Mouse (Mus musculus) left cerebral cortex, adult 18-20 months (tissue): ENCODE data around the gene Brms1l. TPM values are rescaled to one million over a fixed set of nuclear protein-coding genes. Genes with fewer than 3 reads are reported as not detected.
"Not testable (repeated sequence)": the region's sequence is repeated elsewhere in the genome, so short reads cannot be mapped to it uniquely, and the experiment has no call there.

Experiments used
- DNase-seq, 2 experiments: peaks; one replicate each; pipeline ENCODE4 v3.0.0; 2021 to 2022; ENCODE audit warnings: low spot score in 2 of 2, mixed read lengths in 1 of 2
- long read RNA-seq, 2 experiments: library from polyadenylated mRNA; stranded (forward); transcript quantifications; one replicate each; pipeline ENCODE4 v2.0.0; 2021
- total RNA-seq, 2 experiments: library from RNA; stranded (reverse); gene quantifications; 2 replicates each; pipeline ENCODE4 v1.2.3; 2021

The Brms1l gene
- 10 to 100 TPM; 67.1 to 71.6 TPM for total RNA-seq
- long read RNA-seq, experiment 1, transcript Brms1l-201 (10 exons, 2,609 nt): major isoform, 97 of 114 reads
- long read RNA-seq, experiment 1, partial matches to known transcripts: 2 of 114 reads
- long read RNA-seq, experiment 1, other reads (novel, unspliced or antisense): 15 of 114 reads
- long read RNA-seq, experiment 2, transcript Brms1l-201 (10 exons, 2,609 nt): major isoform, 76 of 82 reads
- long read RNA-seq, experiment 2, partial matches to known transcripts: 0 of 82 reads
- long read RNA-seq, experiment 2, other reads (novel, unspliced or antisense): 6 of 82 reads

- DNase-seq: peak; percentile 93 to 97
Measured at GRCm38 (mm10) chr12:55836199-55836951, at the start of gene Brms1l. Gene Brms1l (plus strand): TSS chr12:55836324.

DNA sequence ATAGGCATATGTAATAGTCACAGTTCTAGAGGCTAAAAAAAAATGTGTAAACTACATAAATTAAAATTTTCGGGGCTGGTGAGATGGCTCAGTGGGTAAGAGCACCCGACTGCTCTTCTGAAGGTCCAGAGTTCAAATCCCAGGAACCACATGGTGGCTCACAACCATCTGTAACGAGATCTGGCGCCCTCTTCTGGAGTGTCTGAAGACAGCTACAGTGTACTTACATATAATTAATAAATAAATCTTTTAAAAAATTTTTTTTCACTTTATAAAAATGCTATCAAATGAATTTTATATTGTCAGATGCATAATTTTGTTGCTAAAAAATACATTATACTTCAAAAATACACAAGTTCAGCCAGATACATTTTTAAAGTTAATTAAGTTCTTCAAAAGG, 41.6 kb upstream of the Brms1l start:
- not testable (repeated sequence) for DNase-seq

- DNase-seq: no peak
Measured at GRCm38 (mm10) chr12:55797103-55797502, 39.0 kb upstream of the Brms1l start.

DNA sequence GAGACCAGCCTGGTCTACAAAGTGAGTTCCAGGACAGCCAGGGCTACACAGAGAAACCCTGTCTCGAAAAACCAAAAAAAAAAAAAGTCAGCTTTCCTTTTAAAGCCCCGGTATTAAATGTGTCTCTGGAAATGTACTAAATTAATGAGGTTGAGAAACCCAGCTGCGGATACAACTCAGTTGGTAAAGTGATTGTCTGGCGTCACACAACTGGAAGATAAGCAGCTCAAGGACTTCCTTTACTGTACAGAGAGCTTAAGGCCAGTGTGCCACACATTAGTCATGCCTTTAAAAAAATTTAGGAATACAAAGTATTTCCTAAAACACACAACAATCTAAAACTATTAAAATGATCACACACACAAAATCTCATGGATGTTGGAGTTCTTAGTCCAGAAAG, 37.4 kb upstream of the Brms1l start:
- DNase-seq: no peak

DNA sequence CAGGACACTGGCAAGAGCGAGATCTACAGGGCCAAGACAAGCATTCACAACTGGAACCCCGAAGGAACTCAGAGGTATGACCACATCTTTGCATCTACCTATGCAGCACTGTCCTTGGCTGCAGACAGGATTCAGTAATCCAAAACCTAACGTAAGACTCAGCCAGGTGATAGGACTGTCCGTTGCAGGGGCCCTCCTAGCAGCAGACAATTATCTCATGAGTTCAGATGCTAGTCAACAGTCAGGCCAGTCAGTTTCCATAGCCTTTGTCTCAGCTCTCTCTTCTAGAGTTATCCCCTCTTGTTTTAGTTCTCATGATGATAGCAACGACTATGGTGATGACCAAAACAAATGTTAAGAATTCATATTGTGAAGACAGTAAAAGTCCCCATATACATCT, 36.0 kb upstream of the Brms1l start:
- no peak for DNase-seq

DNA sequence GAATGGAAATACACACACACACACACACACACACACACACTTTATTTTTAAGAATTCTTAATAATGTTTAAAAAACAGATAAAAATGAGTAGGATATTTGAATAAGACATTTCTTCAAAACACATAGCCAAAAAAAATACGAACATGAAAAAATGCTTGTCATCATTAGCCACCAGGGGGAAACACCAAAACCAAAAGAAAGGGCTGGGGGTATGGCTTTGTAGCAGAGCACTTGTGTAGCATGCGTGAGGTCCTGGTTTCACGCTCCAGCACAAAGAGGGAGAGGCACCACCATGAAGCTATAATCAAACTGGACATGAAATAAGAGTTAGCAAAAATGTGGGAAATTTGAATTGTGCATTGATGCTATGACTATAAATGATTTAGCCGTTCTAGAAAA, 35.0 kb upstream of the Brms1l start:
- DNase-seq: no peak

DNA sequence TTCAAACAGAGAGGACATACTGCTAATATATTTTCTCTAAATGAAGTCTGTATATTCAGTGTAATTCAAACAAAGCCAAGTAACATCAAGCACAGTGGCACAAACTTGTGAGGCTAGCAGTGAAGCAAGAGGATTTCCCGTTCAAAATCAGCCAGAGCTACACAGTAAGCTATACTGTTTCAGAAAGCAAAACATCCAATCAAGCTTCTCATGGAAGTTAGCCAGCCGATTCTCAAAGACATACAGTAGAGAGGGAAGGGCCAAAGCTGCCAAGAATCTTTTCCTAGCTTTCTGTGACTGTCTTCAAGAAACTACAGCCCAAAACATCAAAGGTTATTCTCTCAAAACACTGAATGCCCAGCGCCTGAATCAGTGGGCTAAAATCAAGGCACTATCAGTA, 31.1 kb upstream of the Brms1l start:
- peak in 1 of 2 experiments; percentile 11 for DNase-seq

DNA sequence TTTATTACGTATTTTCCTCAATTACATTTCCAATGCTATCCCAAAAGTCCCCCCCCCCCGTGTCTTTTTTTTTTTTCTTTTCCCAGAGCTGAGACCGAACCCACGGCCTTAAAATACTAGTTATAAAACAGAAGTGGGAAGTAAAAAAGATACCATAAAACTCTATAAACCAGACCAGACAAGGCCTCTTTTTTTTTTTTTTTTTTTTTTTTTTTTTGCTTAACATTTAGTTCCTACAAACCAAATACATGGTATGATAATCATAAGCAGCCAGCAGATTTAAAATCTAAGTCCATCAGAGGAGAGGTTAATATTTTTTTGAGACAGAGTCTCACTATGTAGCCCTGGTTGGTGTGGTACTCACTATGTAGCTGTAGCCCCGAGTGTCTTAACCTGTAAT, 19.6 kb upstream of the Brms1l start:
- DNase-seq: no peak

DNA sequence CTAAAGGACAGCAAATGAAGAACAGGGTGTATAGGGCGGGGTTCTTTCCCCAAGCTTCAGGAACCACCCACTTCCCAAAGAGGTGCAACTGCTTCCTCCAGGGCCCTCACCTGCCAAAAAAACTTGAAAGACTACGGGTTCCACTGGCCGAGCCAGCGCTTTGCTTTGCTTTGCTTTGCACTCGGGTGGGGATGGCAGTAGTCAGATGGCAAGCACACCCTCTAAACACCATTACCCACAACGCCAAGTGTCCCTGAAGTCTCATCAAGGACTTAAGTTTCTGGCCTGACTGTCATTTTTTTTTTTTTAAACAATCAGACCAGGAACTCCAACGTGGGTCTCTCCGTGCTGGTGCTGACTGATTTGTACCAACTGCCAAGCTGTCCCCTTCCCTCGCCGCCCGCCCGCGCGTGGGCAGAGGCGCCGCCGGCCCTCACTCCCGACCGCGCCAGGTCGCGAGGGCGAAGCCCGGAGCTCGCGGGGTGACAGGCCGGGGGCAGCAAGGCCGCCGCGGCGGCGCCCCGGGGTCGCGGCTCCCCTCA, 15.9 kb upstream of the Brms1l start:
- peak; percentile 27 to 44 for DNase-seq

GRCm38 (mm10) chr12:55820661-55821314, 15.3 kb upstream of the Brms1l start, which contains the start of gene Ralgapa1:
Gene Ralgapa1 (minus strand): TSS chr12:55821167.
- peak; percentile 82 to 89 for DNase-seq

GRCm38 (mm10) chr12:55824027-55824426, 12.1 kb upstream of the Brms1l start:
- no peak for DNase-seq

DNA sequence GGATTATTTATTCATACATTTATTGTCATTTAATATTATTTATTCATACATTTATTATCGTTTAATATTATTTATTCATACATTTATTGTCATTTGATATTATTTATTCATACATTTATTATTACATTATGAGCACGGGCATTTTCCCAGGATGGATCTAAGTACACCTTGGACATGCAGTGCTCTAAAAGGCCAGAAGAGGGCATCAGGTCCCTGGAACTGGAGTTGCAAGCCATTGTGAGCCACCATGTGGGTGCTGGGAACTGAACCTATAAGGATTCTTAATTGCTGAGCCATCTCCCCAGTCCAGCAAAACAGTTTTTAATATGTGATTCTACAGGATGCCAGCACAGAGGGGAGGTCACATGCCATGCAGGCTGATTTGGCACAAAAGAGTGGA, 10.6 kb upstream of the Brms1l start:
- DNase-seq: no peak

DNA sequence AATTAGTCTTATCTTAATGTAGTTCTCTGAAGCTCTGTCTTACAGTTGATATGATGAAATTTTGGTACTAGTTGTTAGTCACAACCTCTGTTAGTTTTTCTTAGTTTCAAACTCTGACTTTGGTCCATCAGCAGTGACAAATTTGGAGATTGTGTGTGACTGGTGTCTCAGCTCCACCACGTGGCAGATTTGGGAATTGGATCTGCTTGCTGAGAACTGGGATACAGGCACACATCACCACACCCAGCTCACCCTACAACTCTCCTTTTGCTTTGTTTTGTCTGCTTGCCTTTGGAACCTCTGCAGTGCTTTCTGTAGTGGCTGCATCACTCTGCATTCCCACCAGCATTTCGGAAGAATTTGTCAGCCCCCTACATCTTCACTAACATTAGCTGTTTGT, 5.0 kb upstream of the Brms1l start:
- peak; percentile 78 to 81 for DNase-seq

DNA sequence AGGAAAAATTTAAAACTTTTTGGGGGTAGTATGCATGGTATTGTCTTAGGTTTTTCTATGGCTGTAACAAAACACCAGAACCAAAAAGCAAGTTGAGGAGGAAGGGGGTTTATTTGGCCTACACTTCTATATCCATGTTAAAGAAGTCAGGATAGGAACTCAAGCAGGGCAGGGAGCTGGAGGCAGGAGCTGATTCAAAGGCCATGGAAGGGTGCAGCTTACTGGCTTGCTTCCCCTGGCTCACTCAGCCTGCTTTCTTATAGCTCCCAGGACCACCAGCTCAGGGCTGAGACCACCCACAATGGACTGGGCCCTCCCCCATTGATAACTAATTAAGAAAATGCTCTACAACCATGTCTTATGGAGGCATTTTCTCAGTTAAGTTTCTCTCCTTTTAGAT, 3.2 kb upstream of the Brms1l start:
- DNase-seq: no peak

DNA sequence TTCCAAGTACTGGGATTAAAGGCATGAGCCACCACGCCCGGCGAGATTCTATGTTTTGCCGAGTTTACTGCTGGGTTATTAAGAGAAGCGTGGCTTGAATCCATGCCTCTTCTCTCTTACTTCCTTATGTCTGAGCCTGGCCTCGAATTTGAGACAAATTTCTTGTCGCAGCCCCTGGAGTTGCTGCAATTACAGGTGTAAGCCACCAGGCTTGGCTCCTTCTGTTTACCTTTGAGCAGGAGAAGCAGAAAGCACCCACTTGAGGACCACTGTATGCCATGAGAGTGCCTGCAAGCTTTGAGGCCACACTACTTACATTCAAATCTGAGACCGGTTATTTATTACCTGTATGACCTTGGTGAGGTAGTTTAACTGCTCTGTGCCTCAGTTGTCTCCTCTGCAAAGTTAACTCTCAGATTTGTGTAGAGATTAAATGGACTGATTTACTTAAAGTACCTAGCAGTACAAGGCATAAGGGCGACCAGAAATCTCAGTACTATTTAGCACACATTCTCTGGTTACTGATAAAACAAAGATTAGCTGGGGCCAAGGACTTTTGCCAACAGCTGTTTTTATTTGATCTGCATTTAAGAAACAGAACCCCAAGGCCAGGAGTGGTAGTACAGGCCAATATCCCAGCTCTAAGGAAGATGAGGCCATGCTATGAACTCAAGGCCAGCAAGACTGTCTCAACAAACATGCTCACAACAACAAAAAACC, 2.1 kb upstream of the Brms1l start:
- DNase-seq: no peak

- DNase-seq: no peak
Measured at GRCm38 (mm10) chr12:55834891-55835290, 1.2 kb upstream of the Brms1l start.

- DNase-seq: no peak
Measured at GRCm38 (mm10) chr12:55835857-55836198, 296 bp upstream of the Brms1l start.

- DNase-seq: no peak
Measured at GRCm38 (mm10) chr12:55837495-55837894, 1.4 kb downstream of the Brms1l start.

- DNase-seq: peak in 1 of 2 experiments; percentile 24
Measured at GRCm38 (mm10) chr12:55846741-55847140, 10.6 kb downstream of the Brms1l start.

- DNase-seq: no peak
Measured at GRCm38 (mm10) chr12:55847851-55848250, 11.7 kb downstream of the Brms1l start.

DNA sequence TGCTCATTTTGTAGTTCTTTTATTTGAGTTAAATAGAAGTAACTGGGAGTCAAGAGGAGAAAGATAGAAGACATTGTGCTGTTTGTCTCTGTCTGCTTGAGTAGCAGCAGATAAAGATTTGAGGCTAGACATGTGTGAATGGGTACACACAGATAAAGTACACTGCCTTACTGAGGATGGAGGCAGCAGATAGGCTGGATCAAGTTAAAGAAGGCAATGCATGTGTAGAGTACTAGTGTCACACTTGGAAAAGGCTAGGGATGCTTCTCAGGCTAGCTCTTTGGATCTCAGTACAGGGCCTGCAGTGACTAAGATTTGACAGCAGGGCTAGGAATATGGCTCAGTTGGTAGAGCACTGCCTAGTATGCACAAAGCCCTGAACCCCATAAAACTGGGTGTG, 14.5 kb downstream of the Brms1l start:
- no peak for DNase-seq
